Mouse (Mus musculus) olfactory bulb, adult 2 months (tissue): ENCODE results near the gene Nmur1. TPM values are rescaled to one million over a fixed set of nuclear protein-coding genes. Genes with fewer than 3 reads are reported as not detected.

ENCODE experiments used
- H3K27ac ChIP-seq: fragments of 200-500 bp; 2 replicates; pipeline ENCODE4 v1.5.1; 2012; ENCODE audit warnings: low read depth, low read length; ENCODE audit not compliant: insufficient read depth
- H3K4me1 ChIP-seq: fragments of 200-500 bp; 2 replicates; pipeline ENCODE4 v1.6.1; 2012; ENCODE audit warnings: low read length; ENCODE audit not compliant: control insufficient read depth, insufficient read depth
- H3K4me3 ChIP-seq: fragments of 200-500 bp; 2 replicates; pipeline ENCODE4 v1.5.1; 2012; ENCODE audit warnings: mild to moderate bottlenecking, low read depth, low read length, moderate library complexity; ENCODE audit not compliant: insufficient read depth
- CTCF ChIP-seq: fragments of 200-500 bp; IDR thresholded peaks from 2 replicates; pipeline ENCODE4 v1.5.1; 2012; ENCODE audit warnings: low read depth, mild to moderate bottlenecking, low read length, moderate library complexity; ENCODE audit not compliant: insufficient read depth
- POLR2A ChIP-seq: fragments of 200-500 bp; IDR thresholded peaks from 2 replicates; pipeline ENCODE4 v1.6.1; 2012; ENCODE audit warnings: mild to moderate bottlenecking, low read depth, low read length, moderate library complexity; ENCODE audit not compliant: insufficient read depth
- WGBS: fragments of 180-500 bp; shearing (Covaris S2); methylation state at CpG from one replicate; pipeline ENCODE4 v1.1.7; 2018; 5-methylcytosine and 5-hydroxymethylcytosine counted together
- polyA plus RNA-seq: library from polyadenylated mRNA; stranded (reverse); fragments of >200 nt; gene quantifications from 2 replicates; pipeline ENCODE4 v1.2.4, GENCODE M21; 2012; ENCODE audit warnings: low replicate concordance; ENCODE audit not compliant: missing spikeins, insufficient read depth, insufficient read length

Gene Nmur1
- polyA plus RNA-seq, 1 experiment = not detected

DNA sequence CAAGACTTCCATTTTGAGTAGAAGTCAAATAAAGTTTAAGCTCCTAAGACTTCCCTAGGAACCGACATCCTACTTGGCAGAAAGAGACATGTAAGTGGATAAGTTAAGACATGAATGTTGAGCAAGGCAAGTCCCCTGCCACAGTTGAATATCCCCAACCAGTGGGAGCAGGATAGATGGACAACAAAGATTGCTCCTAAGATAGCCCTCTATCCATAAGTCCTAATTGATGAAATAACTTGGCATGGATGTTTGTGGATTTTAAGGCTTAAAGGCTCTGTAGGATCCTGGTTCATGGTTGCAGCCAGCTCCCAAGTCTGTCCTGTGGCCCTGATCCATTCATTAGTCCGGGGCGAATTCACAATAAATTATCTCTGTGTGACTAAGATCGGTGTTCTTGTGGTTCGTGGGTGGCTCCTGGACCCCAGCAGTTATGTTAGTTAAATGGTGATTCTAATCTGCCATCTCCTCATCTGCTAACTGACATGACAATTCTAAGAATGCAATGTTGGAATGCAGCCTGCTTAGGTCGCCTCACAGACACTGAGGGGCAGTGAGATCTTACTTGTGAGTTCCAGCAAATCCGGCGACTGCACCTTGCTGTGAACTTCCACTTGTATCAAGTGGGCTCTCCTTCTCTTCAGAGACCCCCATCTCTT is 25.8 kb downstream of the Nmur1 start:
- WGBS = 87% methylated on average over 8 of the region's 8 CpGs

DNA sequence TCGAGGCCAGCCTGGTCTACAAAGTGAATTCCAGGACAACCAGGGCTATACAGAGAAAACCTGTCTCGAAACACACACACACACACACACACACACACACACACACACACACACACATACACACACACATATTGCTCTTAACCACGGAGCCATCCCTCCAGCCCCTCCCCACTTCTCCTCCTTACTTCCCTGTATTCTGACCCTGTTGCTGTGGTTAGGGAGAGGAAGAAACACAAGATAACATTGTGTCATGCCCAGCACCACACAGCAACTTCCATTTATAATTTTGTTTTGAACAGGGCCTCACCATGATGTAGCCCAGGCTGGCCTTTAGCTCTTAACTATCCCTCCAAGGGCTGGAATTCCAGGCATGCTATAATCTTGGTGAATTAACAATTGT is 26.7 kb downstream of the Nmur1 start:
- no peak overlapping the region for H3K4me3 ChIP-seq
- no peak overlapping the region for H3K27ac ChIP-seq
- TF ChIP-seq CTCF = no peak
- TF ChIP-seq POLR2A = no peak
- H3K4me1 ChIP-seq = no peaks in the 10 kb centered on the region
- 90% methylated on average over 3 of the region's 3 CpGs for WGBS

More for the DNA sequence above, 25.8 kb downstream of the Nmur1 start:
- TF ChIP-seq CTCF (no peak), POLR2A (no peak)
- Histone ChIP-seq H3K4me1 (no peaks in the 10 kb centered on the region), H3K4me3 (no peak overlapping the region), H3K27ac (no peak overlapping the region)

- no peaks in the 10 kb centered on the region for H3K4me1 ChIP-seq
- H3K4me3 ChIP-seq = no peak overlapping the region
- no peak overlapping the region for H3K27ac ChIP-seq
- WGBS = 73% methylated on average over 7 of the region's 7 CpGs
- TF ChIP-seq POLR2A = no peak
- no peak for TF ChIP-seq CTCF
Measured at GRCm38 (mm10) chr1:86398222-86398621, 27.8 kb downstream of the Nmur1 start.

- TF ChIP-seq CTCF (no peak), POLR2A (no peak)
- Histone ChIP-seq H3K4me3 (no peak overlapping the region), H3K4me1 (no peaks in the 10 kb centered on the region), H3K27ac (no peak overlapping the region)
- WGBS = 85% methylated on average over 8 of the region's 8 CpGs
Measured at GRCm38 (mm10) chr1:86397621-86398020, 28.4 kb downstream of the Nmur1 start.

- H3K27ac ChIP-seq = no peak overlapping the region
Measured at GRCm38 (mm10) chr1:86395897-86396296, 30.1 kb downstream of the Nmur1 start.

DNA sequence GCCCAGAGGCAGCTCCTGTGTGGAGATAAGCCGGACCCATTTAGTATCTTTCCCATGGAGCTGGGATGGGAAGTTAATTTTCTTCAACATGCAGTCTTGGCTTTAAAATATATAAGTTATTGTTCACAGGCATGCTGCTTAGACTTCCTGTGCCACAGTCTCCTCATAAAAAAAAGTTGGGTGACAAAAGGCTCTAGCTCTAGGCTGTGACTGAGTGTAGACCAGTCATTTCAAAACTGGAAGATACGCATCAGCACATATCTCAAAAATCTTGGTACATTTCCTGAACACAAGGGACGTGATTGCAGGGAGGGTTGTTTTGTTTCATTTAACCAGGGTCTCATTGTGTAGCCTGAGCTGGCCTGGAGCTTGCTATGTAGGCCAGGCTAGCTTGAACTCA is 31.8 kb downstream of the Nmur1 start:
- WGBS = 90% methylated on average over 3 of the region's 3 CpGs
- TF ChIP-seq POLR2A = no peak
- no peak for TF ChIP-seq CTCF
- Histone ChIP-seq H3K27ac (no peak overlapping the region), H3K4me1 (no peaks in the 10 kb centered on the region), H3K4me3 (no peak overlapping the region)

More at GRCm38 (mm10) chr1:86395897-86396296, 30.1 kb downstream of the Nmur1 start:
- 77% methylated on average over 7 of the region's 7 CpGs for WGBS
- no peaks in the 10 kb centered on the region for H3K4me1 ChIP-seq
- H3K4me3 ChIP-seq = no peak overlapping the region
- TF ChIP-seq POLR2A = no peak
- TF ChIP-seq CTCF = no peak

GRCm38 (mm10) chr1:86393219-86393618 is 32.8 kb downstream of the Nmur1 start:
- TF ChIP-seq CTCF = no peak
- no peak for TF ChIP-seq POLR2A
- H3K4me1 ChIP-seq = no peaks in the 10 kb centered on the region
- H3K4me3 ChIP-seq = no peak overlapping the region
- H3K27ac ChIP-seq = no peak overlapping the region
- 90% methylated on average over 3 of the region's 3 CpGs for WGBS

DNA sequence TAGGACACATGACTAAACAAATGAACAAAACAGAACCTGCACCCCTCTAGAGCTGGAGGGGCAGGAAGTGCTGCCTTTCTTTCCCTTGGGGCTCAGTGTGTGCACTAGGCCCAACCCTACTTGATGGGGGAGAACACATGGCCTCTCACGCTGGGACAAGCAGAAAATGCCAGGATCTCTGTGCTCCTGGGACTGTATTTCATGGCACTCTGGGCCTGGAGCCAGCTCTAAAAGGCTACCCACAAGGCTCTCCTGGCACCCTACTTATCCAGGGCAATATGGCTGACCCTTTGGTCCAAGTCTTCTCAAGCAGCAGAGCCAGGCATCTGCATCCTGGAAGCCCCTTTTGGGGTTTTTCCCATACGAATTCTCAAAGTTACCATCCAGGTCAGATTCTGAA is 34.6 kb downstream of the Nmur1 start:
- Histone ChIP-seq H3K4me1 (no peaks in the 10 kb centered on the region), H3K27ac (no peak overlapping the region), H3K4me3 (no peak overlapping the region)
- no peak for TF ChIP-seq POLR2A
- TF ChIP-seq CTCF = no peak
- 82% methylated on average over 2 of the region's 2 CpGs for WGBS

GRCm38 (mm10) chr1:86389230-86389629 is 36.8 kb downstream of the Nmur1 start:
- Histone ChIP-seq H3K4me1 (no peaks in the 10 kb centered on the region), H3K27ac (no peak overlapping the region), H3K4me3 (no peak overlapping the region)
- TF ChIP-seq POLR2A (no peak), CTCF (peak; percentile 53)
- 2% methylated on average over 11 of the region's 11 CpGs for WGBS
